ENCODE assay signal across 8 mouse cellular contexts in the genomic region with DNA sequence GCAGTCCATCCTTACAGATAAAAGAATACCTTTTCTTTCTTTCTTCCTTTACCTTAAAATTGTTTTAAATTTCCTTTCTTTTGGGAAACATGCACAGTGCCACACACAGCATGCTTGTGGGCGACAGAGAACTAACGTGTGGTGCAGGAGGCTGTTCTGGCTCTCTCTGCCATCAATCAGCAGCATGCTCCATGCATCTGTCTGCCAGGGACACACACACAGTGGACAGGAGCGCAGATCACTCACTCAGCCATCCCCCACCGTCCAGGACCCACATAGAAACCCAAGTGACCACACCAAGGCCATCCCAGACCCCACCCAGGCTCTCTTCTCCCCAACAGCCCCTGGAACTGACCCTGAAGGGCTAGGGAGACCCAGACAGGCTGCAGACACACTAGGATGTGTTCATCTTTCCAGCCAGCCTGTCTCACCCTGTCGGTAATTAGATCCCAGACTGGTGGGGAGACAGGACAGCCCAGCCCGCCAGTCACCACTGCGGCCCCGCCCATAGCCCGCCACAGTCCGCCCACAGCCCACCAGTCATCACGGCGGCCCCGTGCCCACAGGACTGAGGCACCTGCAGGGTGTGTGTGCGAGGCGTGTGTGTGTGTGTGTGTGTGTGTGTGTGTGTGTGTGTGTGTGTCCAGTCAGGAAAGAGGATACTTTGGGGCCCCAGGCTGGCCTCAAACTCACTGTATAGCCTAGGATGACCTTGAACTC. TPM values are rescaled to one million over a fixed set of nuclear protein-coding genes. Genes with fewer than 3 reads are reported as not detected.
DNase-seq lines count a peak whose midpoint lies in the region; ATAC-seq and TF ChIP-seq lines count a peak whose summit lies in the region.

No protein-coding gene starts in this region.

- peak overlapping the region; percentile 82 for H3K4me2 ChIP-seq in lung, embryonic 14.5 days
- peak overlapping the region; percentile 57 for H3K4me2 ChIP-seq in hindbrain, embryonic 14.5 days (replicated peaks)
- peak overlapping the region; percentile 71 for H3K4me2 ChIP-seq in midbrain, embryonic 14.5 days (ENCODE audit: low read length)

- TF ChIP-seq POLR2A in lung, adult 2 months (IDR thresholded peaks at IDR 0.05; ENCODE audit: borderline replicate concordance, extremely low read depth, low read depth, low read length): no peak

- H3K9ac ChIP-seq in lung, embryonic 14.5 days: no peak overlapping the region
- peak overlapping the region; percentile 46 for H3K9ac ChIP-seq in hindbrain, embryonic 14.5 days
- H3K9ac ChIP-seq in midbrain, embryonic 14.5 days (replicated peaks; ENCODE audit: low read length): no peak overlapping the region

- ATAC-seq in lung, embryonic 14.5 days (ENCODE audit: insufficient read depth): peak; percentile 15; the same call in 1 of the 2 replicates
- ATAC-seq in common myeloid progenitor, adult 5-6 weeks (replicated peaks; ENCODE audit: low read depth, poor library complexity, severe bottlenecking): peak; percentile 34
- ATAC-seq in hindbrain, embryonic 14.5 days (ENCODE audit: low FRiP score): 0 out of 2 replicates have a peak, but pooled peaks have one; percentile 42
- ATAC-seq in midbrain, embryonic 14.5 days (ENCODE audit: low FRiP score, low TSS enrichment): peak; percentile 39; the same call in 1 of the 2 replicates

- H3K36me3 ChIP-seq in lung, embryonic 14.5 days (ENCODE audit: insufficient read depth): no peaks in the 10 kb centered on the region
- no peaks in the 10 kb centered on the region for H3K36me3 ChIP-seq in hindbrain, embryonic 14.5 days (replicated peaks; ENCODE audit: control insufficient read depth, insufficient read depth)
- H3K36me3 ChIP-seq in midbrain, embryonic 14.5 days (ENCODE audit: control insufficient read depth, insufficient read depth, low read length): no peaks in the 10 kb centered on the region

- peak overlapping the region; percentile 79; the same call in 1 of the 2 replicates for H3K27ac ChIP-seq in lung, embryonic 14.5 days (ENCODE audit: low read depth)
- H3K27ac ChIP-seq in hindbrain, embryonic 14.5 days: peak overlapping the region; percentile 28; the same call in 1 of the 2 replicates
- 0 out of 2 replicates have a peak overlapping the region, but pooled peaks have one; percentile 41 for H3K27ac ChIP-seq in midbrain, embryonic 14.5 days (replicated peaks; ENCODE audit: low read depth, low read length)

- no peaks in the 10 kb centered on the region for H3K9me3 ChIP-seq in lung, embryonic 14.5 days (ENCODE audit: low read depth, low read length)
- H3K9me3 ChIP-seq in hindbrain, embryonic 14.5 days (ENCODE audit: control insufficient read depth, low read length): no peaks in the 10 kb centered on the region
- H3K9me3 ChIP-seq in midbrain, embryonic 14.5 days (ENCODE audit: control insufficient read depth, low read length): no peaks in the 10 kb centered on the region

- 11% methylated on average over 15 of the region's 15 CpGs for WGBS in lung, embryonic 14.5 days
- WGBS in lung, adult 2 months: 23% methylated on average over 15 of the region's 15 CpGs
- 11% methylated on average over 15 of the region's 15 CpGs for WGBS in hindbrain, embryonic 14.5 days
- 14% methylated on average over 15 of the region's 15 CpGs for WGBS in midbrain, embryonic 14.5 days

- peak; percentile 57 for DNase-seq in lung, embryonic 14.5 days
- DNase-seq in lung, adult 2 months: no peak
- DNase-seq in hindbrain, embryonic 14.5 days (ENCODE audit: low spot score): no peak
- DNase-seq in midbrain, embryonic 14.5 days: peak; percentile 48
- no peak for DNase-seq in spleen, postnatal 14 days (ENCODE audit: low spot score in 2 of 2)
- no peak for DNase-seq in right cerebral cortex, adult 18-20 months
- DNase-seq in adrenal gland, adult 8-10 months: no peak

- peaks cover 43% of the 10 kb centered on the region for H3K4me1 ChIP-seq in lung, embryonic 14.5 days (ENCODE audit: insufficient read depth)
- peaks cover 47% of the 10 kb centered on the region for H3K4me1 ChIP-seq in lung, adult 2 months (ENCODE audit: control insufficient read depth, insufficient read depth, low read length)
- H3K4me1 ChIP-seq in hindbrain, embryonic 14.5 days (replicated peaks; ENCODE audit: control insufficient read depth, insufficient read depth, low read length): peaks cover 49% of the 10 kb centered on the region
- peaks cover 37% of the 10 kb centered on the region for H3K4me1 ChIP-seq in midbrain, embryonic 14.5 days (ENCODE audit: control insufficient read depth, insufficient read depth, low read length)

- no peak for TF ChIP-seq CTCF in lung, embryonic 14.5 days (IDR thresholded peaks at IDR 0.05; ENCODE audit: low read depth)
- TF ChIP-seq CTCF in lung, adult 2 months (IDR thresholded peaks at IDR 0.05; ENCODE audit: insufficient read depth, low read length): no peak

- H3K27me3 ChIP-seq in lung, embryonic 14.5 days (ENCODE audit: insufficient read depth, low read length): peaks cover 13% of the 10 kb centered on the region
- peaks cover 34% of the 10 kb centered on the region for H3K27me3 ChIP-seq in hindbrain, embryonic 14.5 days (ENCODE audit: control insufficient read depth, insufficient read depth, low read length)
- H3K27me3 ChIP-seq in midbrain, embryonic 14.5 days (ENCODE audit: control insufficient read depth, insufficient read depth, low read length): peaks cover 30% of the 10 kb centered on the region

- H3K4me3 ChIP-seq in lung, embryonic 14.5 days (ENCODE audit: low read depth, low read length): peak overlapping the region; percentile 38
- no peak overlapping the region for H3K4me3 ChIP-seq in lung, adult 2 months (replicated peaks; ENCODE audit: extremely low read depth, low read depth, low read length)
- peak overlapping the region; percentile 25 for H3K4me3 ChIP-seq in hindbrain, embryonic 14.5 days (replicated peaks; ENCODE audit: low read length)
- peak overlapping the region; percentile 29 for H3K4me3 ChIP-seq in midbrain, embryonic 14.5 days (replicated peaks; ENCODE audit: low read depth, low read length)

RNA-seq across cellular contexts. Expression of gene Gadd45b, which starts 9.1 kb away (rescaled TPM):
- polyA plus RNA-seq in lung, embryonic 14.5 days (2014; fragmentation: Nextera tagmentation; extraction: Ambion mirVana): 18.3 and 24.6 TPM in 2 replicates
- polyA plus RNA-seq in lung, adult 2 months (2012; rRNA removed): 103 and 120 TPM in 2 replicates
- total RNA-seq in common myeloid progenitor, adult 5-6 weeks (2017): 6.9 and 7.5 TPM in 2 replicates
- 6.2 and 8.0 TPM in 2 replicates for polyA plus RNA-seq in hindbrain, embryonic 14.5 days (2014; fragmentation: Nextera tagmentation; extraction: Ambion mirVana)
- 4.3 and 8.0 TPM in 2 replicates for polyA plus RNA-seq in midbrain, embryonic 14.5 days (2014; fragmentation: Nextera tagmentation; extraction: Ambion mirVana)
- 100 to 1,000 TPM in 1 of 4 experiments, 10 to 100 TPM in 3; 17.5 to 112 (median 73.6) TPM for total RNA-seq in adrenal gland, adult 8-10 months (2022)

RNA-seq across cellular contexts. Expression of gene Lmnb2, which starts 20.9 kb away (rescaled TPM):
- polyA plus RNA-seq in lung, embryonic 14.5 days (2014; fragmentation: Nextera tagmentation; extraction: Ambion mirVana): 22.9 and 24.4 TPM in 2 replicates
- 9.4 and 11.3 TPM in 2 replicates for polyA plus RNA-seq in lung, adult 2 months (2012; rRNA removed)
- 44.0 and 46.6 TPM in 2 replicates for total RNA-seq in common myeloid progenitor, adult 5-6 weeks (2017)
- 12.9 and 13.8 TPM in 2 replicates for polyA plus RNA-seq in hindbrain, embryonic 14.5 days (2014; fragmentation: Nextera tagmentation; extraction: Ambion mirVana)
- polyA plus RNA-seq in midbrain, embryonic 14.5 days (2014; fragmentation: Nextera tagmentation; extraction: Ambion mirVana): 13.9 and 20.0 TPM in 2 replicates
- 10 to 100 TPM; 10.0 to 17.2 (median 15.2) TPM for total RNA-seq in adrenal gland, adult 8-10 months (2022)

RNA-seq across cellular contexts. Expression of gene Timm13, which starts 38.2 kb away (rescaled TPM):
- 315 and 321 TPM in 2 replicates for polyA plus RNA-seq in lung, embryonic 14.5 days (2014; fragmentation: Nextera tagmentation; extraction: Ambion mirVana)
- polyA plus RNA-seq in lung, adult 2 months (2012; rRNA removed): 157 and 196 TPM in 2 replicates
- 40.2 and 52.3 TPM in 2 replicates for total RNA-seq in common myeloid progenitor, adult 5-6 weeks (2017)
- polyA plus RNA-seq in hindbrain, embryonic 14.5 days (2014; fragmentation: Nextera tagmentation; extraction: Ambion mirVana): 311 and 351 TPM in 2 replicates
- polyA plus RNA-seq in midbrain, embryonic 14.5 days (2014; fragmentation: Nextera tagmentation; extraction: Ambion mirVana): 331 and 393 TPM in 2 replicates
- total RNA-seq in adrenal gland, adult 8-10 months (2022): 100 to 1,000 TPM; 154 to 235 (median 185) TPM

Comparison
In these comparisons a context has a peak if more than half of its experiments do, and no peak if none do; other contexts are left out.
1. DNase-seq: peak in lung, embryonic 14.5 days (single experiment) and midbrain, embryonic 14.5 days (single experiment); none in lung, adult 2 months (single experiment), hindbrain, embryonic 14.5 days (single experiment), spleen, postnatal 14 days (0 of 2), right cerebral cortex, adult 18-20 months (single experiment) and adrenal gland, adult 8-10 months (single experiment).
2. H3K27ac ChIP-seq: peak in every context shown above with its lines; median percentile 79 in lung, embryonic 14.5 days; 41 in midbrain, embryonic 14.5 days; 28 in hindbrain, embryonic 14.5 days.
3. Peak in every context shown above with its lines, with median percentiles within 50 percentile points of each other: ATAC-seq and H3K4me2 ChIP-seq.